Mouse (Mus musculus) myocyte (in vitro differentiated cells): Measurements from ENCODE around the gene Stk39. TPM values are rescaled to one million over a fixed set of nuclear protein-coding genes. Genes with fewer than 3 reads are reported as not detected.

Experiments used
- H3K27me3 ChIP-seq: one replicate; pipeline ENCODE4 v1.6.1; 2011; ENCODE audit not compliant: control insufficient read depth, insufficient read depth, insufficient read length
- H3K36me3 ChIP-seq: one replicate; pipeline ENCODE4 v1.6.1; 2011; ENCODE audit not compliant: control insufficient read depth, insufficient read depth
- H3K4me2 ChIP-seq: one replicate; pipeline ENCODE4 v1.6.1; 2011; ENCODE audit warnings: low read depth, control low read depth
- H3K4me3 ChIP-seq: one replicate; pipeline ENCODE4 v1.5.1; 2011; ENCODE audit warnings: mild to moderate bottlenecking, control low read depth, moderate library complexity
- H3K79me2 ChIP-seq: one replicate; pipeline ENCODE4 v1.6.1; 2011; ENCODE audit not compliant: control insufficient read depth, insufficient read depth
- H3ac ChIP-seq: one replicate; pipeline ENCODE4 v1.6.1; 2011; ENCODE audit not compliant: control insufficient read depth, insufficient read length
- CEBPB ChIP-seq: IDR thresholded peaks from 2 replicates; pipeline ENCODE4 v1.6.1; 2011; ENCODE audit warnings: mild to moderate bottlenecking, moderate library complexity; ENCODE audit not compliant: poor library complexity, insufficient read depth, severe bottlenecking
- E2F4 ChIP-seq: IDR thresholded peaks from one replicate; pipeline ENCODE4 v1.6.1; 2011; ENCODE audit warnings: mild to moderate bottlenecking, control low read depth, moderate library complexity; ENCODE audit not compliant: insufficient read depth
- MAX ChIP-seq: IDR thresholded peaks from one replicate; pipeline ENCODE4 v1.6.1; 2011; ENCODE audit warnings: low read depth, mild to moderate bottlenecking, control low read depth
- MYOD1 ChIP-seq, 3 experiments: IDR thresholded peaks; one replicate each; pipeline ENCODE4 v1.6.1; 2011; ENCODE audit warnings: control low read depth in 2 of 3, low read depth in 2 of 3, mild to moderate bottlenecking in 2 of 3, moderate library complexity in 1 of 3; ENCODE audit not compliant: insufficient read length in 2 of 3, control insufficient read depth in 1 of 3
- MYOG ChIP-seq, 3 experiments: IDR thresholded peaks; one replicate each; pipeline ENCODE4 v1.6.1; 2011; ENCODE audit warnings: control low read depth in 2 of 3, low read depth in 2 of 3, mild to moderate bottlenecking in 2 of 3; ENCODE audit not compliant: insufficient read length in 2 of 3, control insufficient read depth in 1 of 3, insufficient read depth in 1 of 3
- POLR2A ChIP-seq: IDR thresholded peaks from one replicate; pipeline ENCODE4 v1.6.1; 2011; ENCODE audit warnings: low read depth, mild to moderate bottlenecking, control low read depth, moderate library complexity; ENCODE audit not compliant: insufficient read length
- POLR2AphosphoS2 ChIP-seq: IDR thresholded peaks from one replicate; pipeline ENCODE4 v1.6.1; 2011; ENCODE audit warnings: low read depth, control low read depth; ENCODE audit not compliant: insufficient read length
- REST ChIP-seq: IDR thresholded peaks from one replicate; pipeline ENCODE4 v1.6.1; 2011; ENCODE audit warnings: mild to moderate bottlenecking, control low read depth, moderate library complexity; ENCODE audit not compliant: insufficient read depth, insufficient read length
- SRF ChIP-seq: IDR thresholded peaks from one replicate; pipeline ENCODE4 v1.6.1; 2011; ENCODE audit warnings: low read depth; ENCODE audit not compliant: control insufficient read depth, insufficient read length
- TCF12 ChIP-seq: IDR thresholded peaks from one replicate; pipeline ENCODE4 v1.6.1; 2011; ENCODE audit warnings: mild to moderate bottlenecking, control low read depth; ENCODE audit not compliant: poor library complexity, insufficient read depth, severe bottlenecking
- TCF3 ChIP-seq: IDR thresholded peaks from one replicate; pipeline ENCODE4 v1.6.1; 2011; ENCODE audit warnings: low read depth, control low read depth; ENCODE audit not compliant: insufficient read length
- USF1 ChIP-seq: IDR thresholded peaks from one replicate; pipeline ENCODE4 v1.6.1; 2011; ENCODE audit warnings: low read depth, mild to moderate bottlenecking, control low read depth, moderate library complexity
- polyA plus RNA-seq: library from polyadenylated mRNA; unstranded; fragments of >200 nt; fragmentation: generic; extraction: Trizol; gene quantifications from one replicate; pipeline ENCODE4 v1.2.1, GENCODE M21; 2012; ENCODE audit warnings: missing spikeins

Gene Stk39
- polyA plus RNA-seq, 1 experiment: 4.7 TPM

GRCm38 (mm10) chr2:68301811-68302542 lies 170.1 kb downstream of the Stk39 start:
- no peaks in the 10 kb centered on the region for H3K79me2 ChIP-seq
- no peak overlapping the region for H3K4me2 ChIP-seq
- H3K4me3 ChIP-seq: no peak overlapping the region
- no peaks in the 10 kb centered on the region for H3K36me3 ChIP-seq
- no peaks in the 10 kb centered on the region for H3K27me3 ChIP-seq
- no peak overlapping the region for H3ac ChIP-seq
- TF ChIP-seq REST: no peak
- TF ChIP-seq USF1: no peak
- no peak for TF ChIP-seq E2F4
- TF ChIP-seq MAX: no peak
- TF ChIP-seq MYOD1 (IDR thresholded peaks at IDR 0.05; ENCODE audit: control insufficient read depth in 1 of 3, insufficient read length in 2 of 3, low read depth in 2 of 3): no peak
- TF ChIP-seq TCF12: no peak
- no peak for TF ChIP-seq SRF
- no peak for TF ChIP-seq CEBPB
- no peak for TF ChIP-seq POLR2A
- TF ChIP-seq MYOG (IDR thresholded peaks at IDR 0.05; ENCODE audit: control insufficient read depth in 1 of 3, insufficient read depth in 1 of 3, insufficient read length in 2 of 3, low read depth in 2 of 3): no peak
- TF ChIP-seq POLR2AphosphoS2: no peak
- TF ChIP-seq TCF3: no peak

- Histone ChIP-seq H3K4me3 (no peak overlapping the region), H3K36me3 (no peaks in the 10 kb centered on the region), H3ac (no peak overlapping the region), H3K4me2 (no peak overlapping the region), H3K79me2 (no peaks in the 10 kb centered on the region), H3K27me3 (no peaks in the 10 kb centered on the region)
- TF ChIP-seq REST (no peak), MAX (no peak), E2F4 (no peak), CEBPB (no peak), TCF12 (no peak), POLR2AphosphoS2 (no peak), MYOG (IDR thresholded peaks at IDR 0.05; ENCODE audit: control insufficient read depth in 1 of 3, insufficient read depth in 1 of 3, insufficient read length in 2 of 3, low read depth in 2 of 3) (no peak), SRF (no peak), USF1 (no peak), MYOD1 (IDR thresholded peaks at IDR 0.05; ENCODE audit: control insufficient read depth in 1 of 3, insufficient read length in 2 of 3, low read depth in 2 of 3) (no peak), POLR2A (no peak), TCF3 (no peak)
Measured at GRCm38 (mm10) chr2:68298356-68298755, 173.7 kb downstream of the Stk39 start.

GRCm38 (mm10) chr2:68297955-68298354 lies 174.1 kb downstream of the Stk39 start:
- TF ChIP-seq REST: no peak
- TF ChIP-seq SRF: no peak
- TF ChIP-seq POLR2AphosphoS2: no peak
- no peak for TF ChIP-seq MYOG (IDR thresholded peaks at IDR 0.05; ENCODE audit: control insufficient read depth in 1 of 3, insufficient read depth in 1 of 3, insufficient read length in 2 of 3, low read depth in 2 of 3)
- H3K4me2 ChIP-seq: no peak overlapping the region
- H3K36me3 ChIP-seq: no peaks in the 10 kb centered on the region
- no peaks in the 10 kb centered on the region for H3K27me3 ChIP-seq
- no peaks in the 10 kb centered on the region for H3K79me2 ChIP-seq
- no peak overlapping the region for H3K4me3 ChIP-seq
- H3ac ChIP-seq: no peak overlapping the region

GRCm38 (mm10) chr2:68296743-68297142 lies 175.3 kb downstream of the Stk39 start:
- no peaks in the 10 kb centered on the region for H3K36me3 ChIP-seq
- no peak for TF ChIP-seq POLR2AphosphoS2
- no peak for TF ChIP-seq TCF12
- no peak for TF ChIP-seq SRF
- TF ChIP-seq MAX: no peak
- TF ChIP-seq CEBPB: no peak
- TF ChIP-seq USF1: no peak
- TF ChIP-seq POLR2A: no peak
- TF ChIP-seq REST: no peak
- no peak for TF ChIP-seq TCF3
- no peak for TF ChIP-seq MYOG (IDR thresholded peaks at IDR 0.05; ENCODE audit: control insufficient read depth in 1 of 3, insufficient read depth in 1 of 3, insufficient read length in 2 of 3, low read depth in 2 of 3)
- no peak for TF ChIP-seq MYOD1 (IDR thresholded peaks at IDR 0.05; ENCODE audit: control insufficient read depth in 1 of 3, insufficient read length in 2 of 3, low read depth in 2 of 3)
- TF ChIP-seq E2F4: no peak
- no peaks in the 10 kb centered on the region for H3K79me2 ChIP-seq
- H3K4me3 ChIP-seq: no peak overlapping the region
- H3K27me3 ChIP-seq: no peaks in the 10 kb centered on the region
- H3ac ChIP-seq: no peak overlapping the region
- H3K4me2 ChIP-seq: no peak overlapping the region
